Mouse (Mus musculus): Measurements from ENCODE around the gene Cldn24.

The Cldn24 gene

GRCm38 (mm10) chr8:47826911-47827310, 5.0 kb downstream of the Cldn24 start:
- no peak for DNase-seq (ENCODE audit: low read depth, low spot score)

DNA sequence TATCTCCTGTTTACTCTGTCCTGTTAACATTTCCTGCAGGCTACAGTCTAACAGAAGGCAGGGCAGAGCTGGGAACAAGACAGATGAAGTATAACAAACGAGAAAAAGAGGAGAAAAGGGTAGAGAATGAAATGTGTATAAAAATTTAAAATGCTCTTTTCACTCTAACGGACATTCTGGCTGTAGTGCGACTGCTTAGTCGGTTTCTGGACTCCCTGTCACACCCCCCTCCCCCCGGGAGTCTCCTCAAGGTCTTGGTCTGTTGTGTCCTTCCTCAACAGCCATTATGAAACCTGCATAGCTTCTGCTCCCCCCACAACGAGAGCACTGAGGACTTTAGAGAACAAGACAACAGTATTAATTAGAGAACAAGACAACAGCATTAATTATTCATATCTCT, 10.7 kb downstream of the Cldn24 start:
- no peak for DNase-seq (ENCODE audit: low read depth, low spot score)

GRCm38 (mm10) chr8:47833944-47834343, 12.0 kb downstream of the Cldn24 start:
- DNase-seq (ENCODE audit: low read depth, low spot score) = no peak

DNA sequence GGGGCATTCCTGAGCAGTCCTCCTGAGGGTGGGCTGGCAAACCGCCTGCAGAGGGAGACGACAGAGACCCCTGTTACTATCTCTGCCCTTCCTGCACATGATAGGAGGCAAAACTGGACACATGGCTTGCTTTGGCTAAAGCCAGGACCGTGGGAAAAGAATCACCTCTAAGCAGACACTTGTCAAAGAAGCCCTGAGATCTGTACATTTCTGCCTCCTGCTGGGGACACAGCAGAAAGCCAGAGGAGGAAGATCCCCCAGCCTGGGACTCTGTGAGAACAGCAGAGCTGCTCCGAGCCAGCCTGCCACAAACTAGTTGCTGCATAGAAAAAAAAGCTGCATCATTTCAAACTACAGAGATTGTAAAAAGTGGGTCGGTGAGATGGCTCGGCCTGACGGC, 21.1 kb downstream of the Cldn24 start:
- DNase-seq (ENCODE audit: low read depth, low spot score) = no peak

DNA sequence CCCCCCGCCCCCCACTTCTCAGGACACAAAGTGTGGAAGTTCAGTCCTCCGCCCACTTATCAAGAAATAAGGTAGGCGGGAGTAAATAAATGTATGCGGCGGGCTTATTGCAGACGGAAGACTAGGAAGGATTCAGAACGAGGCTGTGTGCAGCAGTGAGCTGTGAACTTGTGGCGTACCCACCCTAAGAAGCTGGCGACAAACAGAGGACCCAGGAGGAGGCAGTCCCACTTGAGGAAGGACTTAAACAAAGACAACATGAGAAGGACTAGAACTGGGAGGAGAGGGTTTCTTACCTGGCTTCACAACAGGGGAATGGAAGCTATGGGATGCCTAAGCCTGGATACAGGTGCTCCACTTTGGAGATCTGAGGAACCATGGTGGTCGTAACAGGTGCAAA, 21.7 kb downstream of the Cldn24 start:
- no peak for DNase-seq (ENCODE audit: low read depth, low spot score)

DNA sequence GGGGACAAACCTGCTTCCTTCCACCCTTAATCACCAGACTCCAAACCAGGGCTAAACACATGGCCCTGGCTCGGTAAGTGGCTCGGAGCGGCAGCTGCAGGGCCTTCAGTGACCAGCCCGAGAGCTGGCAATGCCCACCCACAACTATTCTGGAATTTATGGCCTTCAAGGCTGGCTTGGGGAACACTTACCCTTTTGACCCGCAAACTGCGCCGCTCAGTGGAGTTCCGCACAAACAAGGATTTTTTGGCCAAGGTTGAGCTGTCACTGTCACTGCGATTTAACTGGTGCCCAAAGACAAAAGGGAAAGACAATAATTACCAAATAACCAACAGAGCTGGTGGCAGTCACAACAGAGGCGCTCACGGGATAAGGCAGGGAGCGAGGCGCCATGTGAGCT, 24.0 kb downstream of the Cldn24 start:
- no peak for DNase-seq (ENCODE audit: low read depth, low spot score)

DNA sequence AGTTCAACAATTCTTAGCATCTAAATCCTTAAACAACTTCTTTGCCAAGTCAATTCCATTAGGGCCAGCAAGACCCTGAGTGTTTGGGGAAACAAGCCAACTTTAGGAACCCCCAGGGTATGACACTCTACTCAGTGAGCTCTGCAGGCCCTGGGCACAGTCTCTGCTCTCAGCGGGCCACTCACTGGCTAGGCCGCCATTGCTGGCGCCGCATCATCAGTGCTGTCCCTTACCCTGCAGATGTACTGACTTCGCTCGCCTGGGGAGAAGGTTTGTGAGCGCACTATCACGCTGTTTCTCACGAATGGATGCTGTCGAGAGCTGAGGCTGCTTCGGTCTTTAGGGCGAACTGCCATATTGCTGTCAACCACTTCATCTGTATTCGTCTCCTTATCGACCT, 25.2 kb downstream of the Cldn24 start:
- no peak for DNase-seq (ENCODE audit: low read depth, low spot score)

GRCm38 (mm10) chr8:47847931-47848330, 26.0 kb downstream of the Cldn24 start:
- DNase-seq (ENCODE audit: low read depth, low spot score) = no peak

GRCm38 (mm10) chr8:47849842-47850241, 27.9 kb downstream of the Cldn24 start:
- no peak for DNase-seq (ENCODE audit: low read depth, low spot score)

GRCm38 (mm10) chr8:47851824-47852502, 30.0 kb downstream of the Cldn24 start:
- DNase-seq (ENCODE audit: low read depth, low spot score) = no peak

DNA sequence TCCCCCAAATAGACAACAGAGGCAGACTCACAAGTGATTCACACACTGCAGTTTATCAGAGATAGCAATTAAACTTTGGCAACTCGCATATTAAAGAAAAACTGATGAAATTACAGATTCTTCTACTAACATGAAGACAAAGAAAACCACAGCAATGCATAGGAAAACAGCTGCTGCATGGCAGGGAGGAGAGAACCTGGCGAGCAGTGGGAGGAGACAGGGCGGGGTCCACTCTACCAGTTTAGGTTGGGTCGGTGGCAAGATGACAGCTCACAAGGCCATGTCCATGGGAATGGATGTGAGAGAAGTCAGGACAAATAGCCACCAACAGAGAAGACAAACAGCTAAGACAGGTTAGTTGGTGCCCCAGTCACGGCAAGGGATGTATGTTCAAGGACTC, 30.8 kb downstream of the Cldn24 start:
- no peak for DNase-seq (ENCODE audit: low read depth, low spot score)

- DNase-seq (ENCODE audit: low read depth, low spot score) = no peak
Measured at GRCm38 (mm10) chr8:47853356-47853755, 31.4 kb downstream of the Cldn24 start.

GRCm38 (mm10) chr8:47859259-47859658, 37.3 kb downstream of the Cldn24 start:
- no peak for DNase-seq (ENCODE audit: low read depth, low spot score)

DNA sequence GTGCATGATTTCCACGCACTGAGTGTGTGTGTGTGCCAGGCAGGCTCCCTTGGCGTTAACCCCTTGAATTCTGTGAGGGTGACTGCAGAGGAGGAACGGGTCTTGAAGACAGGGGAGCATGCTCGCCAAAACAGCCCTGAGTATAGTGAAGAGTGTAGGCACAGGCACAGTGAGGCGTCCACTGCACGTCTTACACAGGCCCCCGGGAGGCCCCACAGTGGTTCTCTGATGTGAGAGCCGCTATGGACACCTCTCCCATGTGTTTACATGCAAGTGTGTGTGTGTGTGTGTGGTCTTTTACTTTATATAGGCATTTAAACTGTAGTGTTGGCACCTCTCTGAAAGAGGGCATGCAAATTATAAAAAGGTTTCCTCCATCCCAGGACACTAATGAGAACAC, 44.6 kb downstream of the Cldn24 start:
- no peak for DNase-seq (ENCODE audit: low read depth, low spot score)

- no peak for DNase-seq (ENCODE audit: low read depth, low spot score)
Measured at GRCm38 (mm10) chr8:47867067-47867466, 45.1 kb downstream of the Cldn24 start.

Data from c-Kit-negative CD71-positive TER-119-positive erythroid progenitor cells, embryonic 14.5 days (primary cell).